Mouse (Mus musculus): Measurements from ENCODE around the gene Acsf2. TPM values are rescaled to one million over a fixed set of nuclear protein-coding genes. Genes with fewer than 3 reads are reported as not detected.

The Acsf2 gene
- total RNA-seq, 2 experiments from 2014 or later: 2.5 to 18.6 TPM

Other genes with a start within 250 kb of the Acsf2 start
- 0.07 and 0.56 TPM in 2 replicates for gene Abcc3, start 208.9 kb downstream of the Acsf2 start, total RNA-seq (2015)
- 0.17 TPM in 1 of 2 replicates, not detected in the other for gene Abcc3, start 208.9 kb downstream of the Acsf2 start, total RNA-seq (2017)
- not detected in 2 replicates for gene Cacna1g, start 127.7 kb downstream of the Acsf2 start, total RNA-seq (2015)
- not detected in 2 replicates for gene Cacna1g, start 127.7 kb downstream of the Acsf2 start, total RNA-seq (2017)
- gene Spata20, start 115.7 kb downstream of the Acsf2 start, total RNA-seq (2015): not detected in 2 replicates
- not detected in 2 replicates for gene Spata20, start 115.7 kb downstream of the Acsf2 start, total RNA-seq (2017)
- not detected in 2 replicates for gene Epn3, start 101.9 kb downstream of the Acsf2 start, total RNA-seq (2015)
- gene Epn3, start 101.9 kb downstream of the Acsf2 start, total RNA-seq (2017): 0.03 TPM in 1 of 2 replicates, not detected in the other
- not detected in 2 replicates for gene Mycbpap, start 80.1 kb downstream of the Acsf2 start, total RNA-seq (2015)
- 0.20 and 2.5 TPM in 2 replicates for gene Mycbpap, start 80.1 kb downstream of the Acsf2 start, total RNA-seq (2017)
- 4.4 and 5.0 TPM in 2 replicates for gene Rsad1, start 52.6 kb downstream of the Acsf2 start, total RNA-seq (2015)
- 5.0 and 6.2 TPM in 2 replicates for gene Rsad1, start 52.6 kb downstream of the Acsf2 start, total RNA-seq (2017)
- not detected in 2 replicates for gene Chad, start 36.8 kb downstream of the Acsf2 start, total RNA-seq (2015)
- not detected in 2 replicates for gene Chad, start 36.8 kb downstream of the Acsf2 start, total RNA-seq (2017)
- 115 and 116 TPM in 2 replicates for gene Lrrc59, start 27.9 kb upstream of the Acsf2 start, total RNA-seq (2015)
- gene Lrrc59, start 27.9 kb upstream of the Acsf2 start, total RNA-seq (2017): 195 and 224 TPM in 2 replicates
- gene Mrpl27, start 51.9 kb upstream of the Acsf2 start, total RNA-seq (2015): 53.4 and 53.5 TPM in 2 replicates
- gene Mrpl27, start 51.9 kb upstream of the Acsf2 start, total RNA-seq (2017): 46.4 and 46.8 TPM in 2 replicates
- 9.4 and 9.9 TPM in 2 replicates for gene Eme1, start 52.1 kb upstream of the Acsf2 start, total RNA-seq (2015)
- gene Eme1, start 52.1 kb upstream of the Acsf2 start, total RNA-seq (2017): 28.8 and 37.1 TPM in 2 replicates
- 1.8 and 2.2 TPM in 2 replicates for gene Xylt2, start 75.6 kb upstream of the Acsf2 start, total RNA-seq (2015)
- 4.9 and 5.2 TPM in 2 replicates for gene Xylt2, start 75.6 kb upstream of the Acsf2 start, total RNA-seq (2017)
- not detected in 2 replicates for gene Gm11541, start 102.6 kb upstream of the Acsf2 start, total RNA-seq (2015)
- gene Gm11541, start 102.6 kb upstream of the Acsf2 start, total RNA-seq (2017): not detected in 2 replicates
- gene Cdc34b, start 139.9 kb upstream of the Acsf2 start, total RNA-seq (2015): not detected in 2 replicates
- not detected in 2 replicates for gene Cdc34b, start 139.9 kb upstream of the Acsf2 start, total RNA-seq (2017)
- gene Tmem92, start 180.8 kb upstream of the Acsf2 start, total RNA-seq (2015): not detected in 2 replicates
- gene Tmem92, start 180.8 kb upstream of the Acsf2 start, total RNA-seq (2017): not detected in 2 replicates

Data from megakaryocyte progenitor cell, adult 5-6 weeks (primary cell).